Mouse (Mus musculus): ENCODE results near the gene Fthl17d. TPM values are rescaled to one million over a fixed set of nuclear protein-coding genes. Genes with fewer than 3 reads are reported as not detected.

Gene Fthl17d
- polyA plus RNA-seq (2014; fragmentation: Illumina TruSeq; extraction: RNeasy Lipid Tissue Mini Kit (QIAGEN cat#74804); ENCODE audit: low read depth, low replicate concordance) = not detected

GRCm38 (mm10) chrX:8986655-8987054 lies at the start of gene Fthl17d:
Fthl17d (minus strand) TSS chrX:8986755.

GRCm38 (mm10) chrX:9033193-9033592 lies 46.6 kb upstream of the Fthl17d start, which contains the start of gene Fthl17e:
Fthl17e (plus strand) TSS chrX:9033493.

GRCm38 (mm10) chrX:8976459-8976858 lies 10.1 kb downstream of the Fthl17d start, which contains the start of gene Fthl17c:
Fthl17c (minus strand) TSS chrX:8976559.

GRCm38 (mm10) chrX:8962875-8963274 lies 23.7 kb downstream of the Fthl17d start, which contains the start of gene Fthl17b:
Fthl17b (minus strand) TSS chrX:8962975.

Other genes starting within 250 kb of the Fthl17d start
- not detected for gene Ssx9, start 238.3 kb downstream of the Fthl17d start, polyA plus RNA-seq (2014; fragmentation: Illumina TruSeq; extraction: RNeasy Lipid Tissue Mini Kit (QIAGEN cat#74804); ENCODE audit: low read depth, low replicate concordance)
- gene Ssxb5, start 183.1 kb downstream of the Fthl17d start, polyA plus RNA-seq (2014; fragmentation: Illumina TruSeq; extraction: RNeasy Lipid Tissue Mini Kit (QIAGEN cat#74804); ENCODE audit: low read depth, low replicate concordance) = not detected
- not detected for gene Gm6592, start 142.8 kb downstream of the Fthl17d start, polyA plus RNA-seq (2014; fragmentation: Illumina TruSeq; extraction: RNeasy Lipid Tissue Mini Kit (QIAGEN cat#74804); ENCODE audit: low read depth, low replicate concordance)
- not detected for gene Gm5751, start 112.5 kb downstream of the Fthl17d start, polyA plus RNA-seq (2014; fragmentation: Illumina TruSeq; extraction: RNeasy Lipid Tissue Mini Kit (QIAGEN cat#74804); ENCODE audit: low read depth, low replicate concordance)
- gene B630019K06Rik, start 94.4 kb downstream of the Fthl17d start, polyA plus RNA-seq (2014; fragmentation: Illumina TruSeq; extraction: RNeasy Lipid Tissue Mini Kit (QIAGEN cat#74804); ENCODE audit: low read depth, low replicate concordance) = 5.8 TPM
- not detected for gene Fthl17b, start 23.8 kb downstream of the Fthl17d start, polyA plus RNA-seq (2014; fragmentation: Illumina TruSeq; extraction: RNeasy Lipid Tissue Mini Kit (QIAGEN cat#74804); ENCODE audit: low read depth, low replicate concordance)
- gene Fthl17c, start 10.2 kb downstream of the Fthl17d start, polyA plus RNA-seq (2014; fragmentation: Illumina TruSeq; extraction: RNeasy Lipid Tissue Mini Kit (QIAGEN cat#74804); ENCODE audit: low read depth, low replicate concordance) = not detected
- not detected for gene Fthl17e, start 46.7 kb upstream of the Fthl17d start, polyA plus RNA-seq (2014; fragmentation: Illumina TruSeq; extraction: RNeasy Lipid Tissue Mini Kit (QIAGEN cat#74804); ENCODE audit: low read depth, low replicate concordance)
- gene Fthl17f, start 76.3 kb upstream of the Fthl17d start, polyA plus RNA-seq (2014; fragmentation: Illumina TruSeq; extraction: RNeasy Lipid Tissue Mini Kit (QIAGEN cat#74804); ENCODE audit: low read depth, low replicate concordance) = not detected
- not detected for gene 4930402K13Rik, start 117.8 kb upstream of the Fthl17d start, polyA plus RNA-seq (2014; fragmentation: Illumina TruSeq; extraction: RNeasy Lipid Tissue Mini Kit (QIAGEN cat#74804); ENCODE audit: low read depth, low replicate concordance)
- gene Lancl3, start 213.1 kb upstream of the Fthl17d start, polyA plus RNA-seq (2014; fragmentation: Illumina TruSeq; extraction: RNeasy Lipid Tissue Mini Kit (QIAGEN cat#74804); ENCODE audit: low read depth, low replicate concordance) = 3.8 TPM